Mouse (Mus musculus): ENCODE data around the gene Exoc4. TPM values are rescaled to one million over a fixed set of nuclear protein-coding genes. Genes with fewer than 3 reads are reported as not detected.

Gene Exoc4
- polyA plus RNA-seq, 1 experiment from 2014 or later = 40.5 TPM

DNA sequence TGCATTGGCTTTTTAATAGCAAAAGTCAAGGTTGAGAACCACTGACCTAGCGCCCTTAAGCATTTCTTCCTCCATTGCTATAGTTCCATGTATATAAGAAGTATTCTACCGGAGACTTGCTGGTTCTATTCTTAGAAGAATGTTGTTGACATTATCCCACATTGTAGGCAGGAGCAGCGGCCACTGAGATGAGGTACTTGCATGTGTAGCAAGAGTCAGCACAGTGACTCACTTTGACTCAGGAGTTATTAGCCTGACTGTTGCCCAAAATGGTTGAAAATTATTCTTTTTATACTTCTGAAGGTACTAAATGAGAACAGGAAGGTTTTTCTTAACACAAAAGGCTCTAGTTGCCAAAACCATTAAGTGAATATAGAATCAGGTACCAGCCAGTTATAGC, 620.4 kb downstream of the Exoc4 start:
- H3K36me3 ChIP-seq = no peaks in the 10 kb centered on the region
- 57% methylated on average over 3 of the region's 3 CpGs for WGBS
- no peaks in the 10 kb centered on the region for H3K9me3 ChIP-seq (replicated peaks)
- H3K27me3 ChIP-seq (replicated peaks) = no peaks in the 10 kb centered on the region
- H3K9ac ChIP-seq = no peak overlapping the region
- peak overlapping the region; percentile 47 for H3K27ac ChIP-seq (ENCODE audit: poor library complexity, severe bottlenecking)
- H3K4me3 ChIP-seq = no peak overlapping the region
- no peak for ATAC-seq (ENCODE audit: insufficient number of reproducible peaks, low FRiP score)
- peaks cover 36% of the 10 kb centered on the region for H3K4me1 ChIP-seq (replicated peaks)
- no peak overlapping the region for H3K4me2 ChIP-seq

DNA sequence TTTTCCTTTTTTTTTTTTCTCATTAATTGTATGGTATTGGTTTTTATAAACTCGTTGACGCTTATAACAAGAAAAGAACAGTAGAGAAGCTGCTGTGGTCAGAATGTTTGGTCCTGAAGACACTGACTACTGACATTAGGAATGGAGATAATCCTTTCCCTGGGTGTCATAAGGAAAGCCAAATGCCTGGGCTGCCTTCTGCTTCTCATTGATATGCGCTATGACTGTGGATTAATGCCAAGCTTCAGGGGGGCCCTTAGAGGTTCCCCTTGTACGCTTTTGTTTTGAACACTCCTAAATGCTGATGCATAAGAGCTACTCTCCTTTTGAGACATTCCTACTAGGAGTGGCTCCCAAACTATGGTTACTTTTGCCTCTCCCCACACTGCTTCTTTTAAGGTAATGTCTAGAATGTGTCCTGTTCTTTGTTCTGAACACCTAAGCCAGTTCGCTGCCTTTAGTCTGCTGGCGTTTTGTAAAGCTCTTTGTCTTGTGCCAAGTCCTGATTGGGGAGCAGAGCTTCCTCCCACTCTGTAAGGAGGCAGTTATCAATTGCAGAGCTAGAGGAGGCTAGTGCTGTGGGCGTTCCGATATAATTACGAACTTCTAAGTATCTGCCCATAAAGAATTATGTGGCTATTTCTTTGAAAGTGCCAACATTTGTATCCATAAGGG, 621.7 kb downstream of the Exoc4 start:
- peak overlapping the region; percentile 85 for H3K27ac ChIP-seq (ENCODE audit: poor library complexity, severe bottlenecking)
- 41% methylated on average over 9 of the region's 9 CpGs for WGBS
- no peaks in the 10 kb centered on the region for H3K36me3 ChIP-seq
- no peak overlapping the region for H3K4me3 ChIP-seq
- no peaks in the 10 kb centered on the region for H3K27me3 ChIP-seq (replicated peaks)
- ATAC-seq (ENCODE audit: insufficient number of reproducible peaks, low FRiP score) = no peak
- no peak overlapping the region for H3K9ac ChIP-seq
- H3K4me1 ChIP-seq (replicated peaks) = peaks cover 44% of the 10 kb centered on the region
- H3K9me3 ChIP-seq (replicated peaks) = no peaks in the 10 kb centered on the region
- H3K4me2 ChIP-seq = 0 out of 2 replicates have a peak overlapping the region, but pooled peaks have one; percentile 10

DNA sequence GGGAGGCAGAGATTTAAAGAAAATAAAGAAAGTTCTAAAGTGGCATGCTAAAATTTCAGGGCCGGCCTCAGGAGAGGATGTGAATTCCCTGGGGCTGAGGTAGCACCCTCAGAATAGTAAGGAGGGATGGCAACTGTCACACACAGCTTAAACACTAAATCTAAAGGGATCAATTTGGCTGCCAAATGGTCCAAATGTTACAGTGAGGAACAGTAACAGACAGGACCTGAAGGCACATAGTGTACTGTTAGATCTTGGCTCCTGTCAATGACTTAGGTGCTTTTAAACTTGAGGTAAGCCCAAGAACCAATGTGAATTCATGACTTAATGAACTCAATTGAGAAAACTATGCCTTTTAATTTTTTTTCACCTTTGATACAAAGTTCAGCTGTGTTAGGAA, 622.4 kb downstream of the Exoc4 start:
- peak overlapping the region; percentile 73 for H3K27ac ChIP-seq (ENCODE audit: poor library complexity, severe bottlenecking)
- peaks cover 44% of the 10 kb centered on the region for H3K4me1 ChIP-seq (replicated peaks)
- no peaks in the 10 kb centered on the region for H3K36me3 ChIP-seq
- H3K27me3 ChIP-seq (replicated peaks) = no peaks in the 10 kb centered on the region
- H3K9ac ChIP-seq = no peak overlapping the region
- ATAC-seq (ENCODE audit: insufficient number of reproducible peaks, low FRiP score) = no peak
- H3K4me2 ChIP-seq = no peak overlapping the region
- H3K9me3 ChIP-seq (replicated peaks) = no peaks in the 10 kb centered on the region
- H3K4me3 ChIP-seq = no peak overlapping the region
- 33% methylated on average over 1 of the region's 1 CpGs for WGBS

DNA sequence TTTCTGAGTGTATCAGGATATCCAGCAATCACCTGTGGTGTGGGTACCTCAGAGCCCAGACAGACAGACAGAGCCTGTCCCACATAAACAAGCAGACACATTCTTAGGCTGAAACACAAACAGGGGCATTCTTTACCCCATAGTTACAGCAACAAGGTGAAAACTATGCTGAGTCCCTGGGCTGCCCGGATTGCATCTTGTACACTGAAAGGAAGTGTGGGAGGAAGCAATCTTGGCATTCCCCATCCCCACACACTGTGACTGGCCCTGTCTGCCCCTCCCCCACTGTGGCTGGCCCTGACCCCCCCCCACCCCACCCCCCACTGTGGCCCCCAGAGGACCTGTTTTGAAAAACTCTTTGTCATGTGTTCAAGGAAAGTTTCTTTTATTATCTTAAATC, 623.3 kb downstream of the Exoc4 start:
- Histone ChIP-seq H3K4me2 (no peak overlapping the region), H3K27ac (ENCODE audit: poor library complexity, severe bottlenecking) (0 out of 2 replicates have a peak overlapping the region, but pooled peaks have one; percentile 54), H3K4me3 (no peak overlapping the region), H3K27me3 (replicated peaks) (no peaks in the 10 kb centered on the region), H3K36me3 (no peaks in the 10 kb centered on the region), H3K4me1 (replicated peaks) (peaks cover 44% of the 10 kb centered on the region), H3K9me3 (replicated peaks) (no peaks in the 10 kb centered on the region), H3K9ac (no peak overlapping the region)
- WGBS = 18% methylated on average over 1 of the region's 1 CpGs
- no peak for ATAC-seq (ENCODE audit: insufficient number of reproducible peaks, low FRiP score)

DNA sequence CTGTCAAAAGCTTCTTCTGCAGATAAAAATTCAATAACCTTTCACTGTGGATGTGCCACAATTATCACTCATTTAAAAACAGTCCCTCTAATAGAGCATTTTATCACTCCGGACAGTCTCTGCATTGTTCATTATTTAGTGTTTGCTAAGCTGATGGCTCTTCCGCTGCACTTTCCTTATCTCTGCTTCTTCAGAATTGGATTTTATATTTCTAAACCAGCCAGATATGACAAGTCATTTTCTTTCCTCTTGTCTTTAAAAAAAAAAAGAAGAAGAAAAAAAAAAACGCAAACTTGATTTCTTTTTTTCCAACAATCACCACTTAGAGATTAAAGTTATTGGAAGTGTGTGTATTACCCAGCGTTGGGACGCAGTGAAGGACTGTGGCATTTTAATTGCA, 624.1 kb downstream of the Exoc4 start:
- Histone ChIP-seq H3K9me3 (replicated peaks) (no peaks in the 10 kb centered on the region), H3K9ac (no peak overlapping the region)
- ATAC-seq (ENCODE audit: insufficient number of reproducible peaks, low FRiP score) = no peak

DNA sequence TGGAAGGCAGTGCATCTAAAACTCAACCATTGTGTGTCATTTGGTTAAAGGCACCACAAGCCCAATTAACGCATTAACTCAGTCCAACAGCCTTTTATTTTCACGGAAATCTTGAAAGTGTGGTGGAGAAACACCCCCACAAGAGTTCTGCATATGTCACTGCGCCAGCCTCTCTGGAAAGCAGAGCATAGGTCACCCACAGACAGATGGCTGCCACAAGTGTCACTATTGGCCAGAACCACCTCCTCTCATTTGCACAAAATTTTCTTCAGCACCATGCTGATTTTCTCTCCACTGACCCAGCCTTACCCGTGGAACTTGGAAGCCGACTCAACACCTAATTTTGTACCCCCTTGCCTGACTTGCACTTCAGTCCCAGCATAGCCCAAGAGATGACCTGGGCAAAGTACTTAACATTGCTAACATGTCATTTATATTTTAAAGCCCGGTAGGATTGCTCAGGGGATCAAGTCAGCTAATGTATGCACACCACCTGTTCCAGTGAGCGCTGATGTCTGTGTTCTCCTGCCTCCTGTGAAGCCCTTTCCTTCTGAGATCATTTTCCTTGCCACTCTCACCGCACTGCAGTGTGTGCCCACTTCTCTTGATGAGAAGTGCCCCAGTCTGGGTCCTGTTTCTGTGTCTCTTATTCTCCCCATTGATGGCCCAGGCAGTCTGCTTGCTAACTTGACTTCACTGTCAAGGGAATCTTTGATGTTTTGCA, 625.6 kb downstream of the Exoc4 start:
- Histone ChIP-seq H3K36me3 (no peaks in the 10 kb centered on the region), H3K4me2 (no peak overlapping the region), H3K27ac (ENCODE audit: poor library complexity, severe bottlenecking) (no peak overlapping the region), H3K9me3 (replicated peaks) (no peaks in the 10 kb centered on the region), H3K4me3 (no peak overlapping the region), H3K9ac (no peak overlapping the region), H3K4me1 (replicated peaks) (peaks cover 39% of the 10 kb centered on the region), H3K27me3 (replicated peaks) (no peaks in the 10 kb centered on the region)
- no peak for ATAC-seq (ENCODE audit: insufficient number of reproducible peaks, low FRiP score)
- WGBS = 65% methylated on average over 8 of the region's 8 CpGs

More for the DNA sequence above, 624.1 kb downstream of the Exoc4 start:
- Histone ChIP-seq H3K4me3 (no peak overlapping the region), H3K4me1 (replicated peaks) (peaks cover 44% of the 10 kb centered on the region), H3K27ac (ENCODE audit: poor library complexity, severe bottlenecking) (no peak overlapping the region; the same call in 1 of the 2 replicates), H3K27me3 (replicated peaks) (no peaks in the 10 kb centered on the region), H3K36me3 (no peaks in the 10 kb centered on the region), H3K4me2 (no peak overlapping the region)
- WGBS = 53% methylated on average over 5 of the region's 5 CpGs

DNA sequence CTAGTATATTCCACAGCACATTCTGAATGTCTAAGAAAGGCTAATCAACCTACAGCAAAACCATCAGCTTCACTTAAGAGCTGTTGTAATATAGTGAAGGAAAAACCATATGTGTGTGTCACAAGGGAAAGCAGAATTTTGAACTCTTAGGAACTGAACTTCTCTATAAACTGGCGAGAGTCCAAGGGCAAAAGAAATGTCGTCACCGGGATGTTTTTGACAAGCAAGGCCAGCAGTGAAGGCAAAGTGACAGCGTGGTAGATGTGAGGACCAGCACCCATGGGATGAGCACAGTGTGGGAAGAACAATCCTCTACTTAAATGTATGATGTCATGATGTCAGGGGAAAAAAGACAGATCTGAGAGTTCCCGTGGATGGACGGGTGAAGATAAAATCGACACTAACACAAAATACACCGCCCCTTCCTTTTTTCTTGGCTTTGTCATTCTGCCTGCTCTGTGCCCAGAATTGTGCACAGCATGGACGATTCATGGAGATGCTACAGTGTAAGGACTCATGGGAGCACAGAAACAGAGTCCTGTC, 635.3 kb downstream of the Exoc4 start:
- WGBS = 58% methylated on average over 9 of the region's 9 CpGs
- no peak overlapping the region for H3K9ac ChIP-seq
- peaks cover 9% of the 10 kb centered on the region; the same call in 1 of the 2 replicates for H3K4me1 ChIP-seq (replicated peaks)
- H3K9me3 ChIP-seq (replicated peaks) = no peaks in the 10 kb centered on the region
- no peak for ATAC-seq (ENCODE audit: insufficient number of reproducible peaks, low FRiP score)
- H3K36me3 ChIP-seq = no peaks in the 10 kb centered on the region
- H3K4me3 ChIP-seq = no peak overlapping the region
- no peak overlapping the region for H3K4me2 ChIP-seq
- H3K27me3 ChIP-seq (replicated peaks) = no peaks in the 10 kb centered on the region
- no peak overlapping the region for H3K27ac ChIP-seq (ENCODE audit: poor library complexity, severe bottlenecking)

DNA sequence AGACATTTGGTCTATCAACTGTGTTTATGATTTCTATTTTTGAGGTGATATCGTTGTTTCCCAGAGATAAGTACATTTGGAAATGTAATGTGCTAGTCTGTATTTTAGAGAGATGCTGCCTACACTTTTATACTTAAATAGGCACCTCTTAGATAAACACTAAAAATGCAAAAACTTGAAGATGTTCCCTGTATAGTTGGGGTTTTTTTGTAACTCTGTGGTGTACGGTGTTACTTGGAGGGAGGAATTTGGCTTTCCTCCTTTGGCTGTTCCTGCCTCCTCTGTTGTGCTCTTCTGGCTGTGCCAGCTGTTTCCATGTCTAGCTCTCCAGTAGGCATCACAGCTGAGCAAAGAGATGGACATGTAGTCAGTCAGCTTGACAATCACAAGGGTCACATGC, 638.1 kb downstream of the Exoc4 start:
- H3K4me1 ChIP-seq (replicated peaks) = peaks cover 10% of the 10 kb centered on the region
- no peak for ATAC-seq (ENCODE audit: insufficient number of reproducible peaks, low FRiP score)
- H3K4me2 ChIP-seq = no peak overlapping the region
- 93% methylated on average over 2 of the region's 2 CpGs for WGBS
- no peaks in the 10 kb centered on the region for H3K9me3 ChIP-seq (replicated peaks)
- no peak overlapping the region for H3K9ac ChIP-seq
- no peak overlapping the region for H3K27ac ChIP-seq (ENCODE audit: poor library complexity, severe bottlenecking)
- no peaks in the 10 kb centered on the region for H3K27me3 ChIP-seq (replicated peaks)
- no peaks in the 10 kb centered on the region for H3K36me3 ChIP-seq
- no peak overlapping the region for H3K4me3 ChIP-seq

DNA sequence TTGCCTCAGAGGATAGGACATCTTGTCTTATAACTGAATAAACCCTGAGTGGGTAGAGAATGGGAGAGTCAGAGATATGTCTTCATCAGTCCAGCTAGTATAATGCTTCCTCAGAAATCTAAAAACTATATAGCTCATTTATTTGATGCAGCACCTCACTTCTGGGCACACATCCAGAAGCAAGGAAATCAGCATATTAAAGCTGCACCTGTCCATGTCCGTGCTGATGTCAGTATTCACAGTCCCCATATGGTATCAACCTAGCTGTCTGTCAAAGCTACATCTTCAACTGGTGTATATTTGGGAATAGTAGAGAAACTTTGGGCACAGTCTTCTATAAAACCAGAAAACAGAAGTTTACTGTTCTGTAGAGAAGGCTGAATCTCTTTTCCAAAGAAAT, 642.0 kb downstream of the Exoc4 start:
- no peaks in the 10 kb centered on the region for H3K27me3 ChIP-seq (replicated peaks)
- no peak overlapping the region for H3K27ac ChIP-seq (ENCODE audit: poor library complexity, severe bottlenecking)
- no peak for ATAC-seq (ENCODE audit: insufficient number of reproducible peaks, low FRiP score)
- H3K4me2 ChIP-seq = no peak overlapping the region
- H3K9ac ChIP-seq = no peak overlapping the region
- 82% methylated on average over 1 of the region's 1 CpGs for WGBS
- peaks cover 13% of the 10 kb centered on the region for H3K4me1 ChIP-seq (replicated peaks)
- no peaks in the 10 kb centered on the region for H3K9me3 ChIP-seq (replicated peaks)
- H3K4me3 ChIP-seq = no peak overlapping the region
- H3K36me3 ChIP-seq = no peaks in the 10 kb centered on the region

DNA sequence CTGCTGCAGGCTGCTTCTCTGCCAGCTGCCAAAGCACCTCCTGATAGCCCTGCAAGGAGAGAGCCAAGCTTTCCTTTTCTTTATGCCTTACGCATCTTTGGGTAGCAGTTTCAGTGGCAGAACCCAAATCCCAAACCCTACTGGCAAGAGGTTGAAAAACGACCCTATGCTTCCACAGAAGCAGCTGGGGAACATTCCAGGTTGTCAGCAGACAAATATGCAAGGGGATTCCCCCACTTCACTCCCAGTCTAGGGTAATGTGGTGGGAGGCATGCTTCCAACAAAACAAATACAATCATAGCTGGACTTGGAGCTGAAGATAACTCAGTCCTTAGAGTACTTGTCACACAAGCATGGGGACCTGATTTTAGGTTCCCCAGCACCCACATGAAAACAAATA, 643.3 kb downstream of the Exoc4 start:
- no peaks in the 10 kb centered on the region for H3K9me3 ChIP-seq (replicated peaks)
- H3K4me1 ChIP-seq (replicated peaks) = peaks cover 13% of the 10 kb centered on the region
- ATAC-seq (ENCODE audit: insufficient number of reproducible peaks, low FRiP score) = no peak
- WGBS = 37% methylated on average over 2 of the region's 2 CpGs
- no peak overlapping the region for H3K4me2 ChIP-seq
- H3K27ac ChIP-seq (ENCODE audit: poor library complexity, severe bottlenecking) = no peak overlapping the region; the same call in 1 of the 2 replicates
- no peak overlapping the region for H3K4me3 ChIP-seq
- H3K36me3 ChIP-seq = no peaks in the 10 kb centered on the region
- no peaks in the 10 kb centered on the region for H3K27me3 ChIP-seq (replicated peaks)
- no peak overlapping the region for H3K9ac ChIP-seq

DNA sequence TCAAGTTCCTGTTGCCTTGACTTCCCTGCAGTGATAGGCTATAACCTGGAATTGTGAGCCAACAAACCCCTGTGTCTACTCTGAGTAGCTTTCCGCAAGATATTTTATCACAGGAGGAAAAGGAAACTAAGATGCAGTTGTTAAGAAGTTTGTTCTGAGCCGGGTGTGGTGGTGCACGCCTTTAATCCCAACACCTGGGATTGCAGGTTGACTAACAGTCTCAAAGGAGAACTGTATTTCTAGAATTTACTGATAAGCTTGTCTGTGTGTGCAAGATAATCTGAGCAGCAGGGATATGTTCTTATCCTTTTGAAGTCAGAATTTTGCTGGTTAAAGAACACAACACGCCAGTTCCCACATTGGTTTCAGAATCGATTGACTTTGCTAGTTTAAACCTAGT, 651.1 kb downstream of the Exoc4 start:
- Histone ChIP-seq H3K9me3 (replicated peaks) (no peaks in the 10 kb centered on the region), H3K27ac (ENCODE audit: poor library complexity, severe bottlenecking) (no peak overlapping the region), H3K4me3 (no peak overlapping the region), H3K27me3 (replicated peaks) (no peaks in the 10 kb centered on the region), H3K4me1 (replicated peaks) (peaks cover 21% of the 10 kb centered on the region; the same call in 1 of the 2 replicates), H3K9ac (no peak overlapping the region), H3K36me3 (no peaks in the 10 kb centered on the region), H3K4me2 (no peak overlapping the region)
- ATAC-seq (ENCODE audit: insufficient number of reproducible peaks, low FRiP score) = no peak
- WGBS = 72% methylated on average over 5 of the region's 5 CpGs
